Mouse (Mus musculus) common myeloid progenitor, adult 5-6 weeks (primary cell): ENCODE measurements around the gene Trp53bp2. TPM values are rescaled to one million over a fixed set of nuclear protein-coding genes. Genes with fewer than 3 reads are reported as not detected.

Experiments
- ATAC-seq: replicated peaks from 2 replicates; pipeline ENCODE4 v1.8.0; 2016; ENCODE audit warnings: low read depth, mild to moderate bottlenecking, moderate TSS enrichment, inconsistent platforms; ENCODE audit not compliant: poor library complexity, severe bottlenecking
- total RNA-seq: library from RNA; stranded (forward); fragments of 200-1000, 187-1606 nt; gene quantifications from 2 replicates; pipeline ENCODE4 v1.2.3, GENCODE M21; 2017

Gene Trp53bp2
- total RNA-seq, 1 experiment from 2014 or later, result 9.6 TPM

DNA sequence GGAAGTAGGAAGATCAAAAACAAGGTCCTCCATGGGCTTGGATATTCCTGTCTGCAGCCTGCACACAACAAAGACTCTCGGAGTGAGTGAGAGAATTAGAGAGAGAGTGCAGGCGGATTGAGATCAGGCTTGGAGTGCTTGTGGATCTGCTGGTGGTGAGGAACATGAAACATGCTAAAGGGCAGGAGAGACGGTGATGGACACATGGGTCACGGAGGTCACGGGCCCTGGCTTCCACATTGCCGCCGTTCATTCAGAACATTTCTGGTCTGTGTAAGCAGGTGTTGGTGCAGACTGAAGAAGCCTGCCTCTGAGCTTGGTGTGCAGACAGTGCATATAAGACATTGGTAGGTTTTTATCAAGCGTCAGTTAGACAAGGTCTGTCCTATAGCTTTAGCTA, 50.5 kb downstream of the Trp53bp2 start:
- no peak for ATAC-seq

DNA sequence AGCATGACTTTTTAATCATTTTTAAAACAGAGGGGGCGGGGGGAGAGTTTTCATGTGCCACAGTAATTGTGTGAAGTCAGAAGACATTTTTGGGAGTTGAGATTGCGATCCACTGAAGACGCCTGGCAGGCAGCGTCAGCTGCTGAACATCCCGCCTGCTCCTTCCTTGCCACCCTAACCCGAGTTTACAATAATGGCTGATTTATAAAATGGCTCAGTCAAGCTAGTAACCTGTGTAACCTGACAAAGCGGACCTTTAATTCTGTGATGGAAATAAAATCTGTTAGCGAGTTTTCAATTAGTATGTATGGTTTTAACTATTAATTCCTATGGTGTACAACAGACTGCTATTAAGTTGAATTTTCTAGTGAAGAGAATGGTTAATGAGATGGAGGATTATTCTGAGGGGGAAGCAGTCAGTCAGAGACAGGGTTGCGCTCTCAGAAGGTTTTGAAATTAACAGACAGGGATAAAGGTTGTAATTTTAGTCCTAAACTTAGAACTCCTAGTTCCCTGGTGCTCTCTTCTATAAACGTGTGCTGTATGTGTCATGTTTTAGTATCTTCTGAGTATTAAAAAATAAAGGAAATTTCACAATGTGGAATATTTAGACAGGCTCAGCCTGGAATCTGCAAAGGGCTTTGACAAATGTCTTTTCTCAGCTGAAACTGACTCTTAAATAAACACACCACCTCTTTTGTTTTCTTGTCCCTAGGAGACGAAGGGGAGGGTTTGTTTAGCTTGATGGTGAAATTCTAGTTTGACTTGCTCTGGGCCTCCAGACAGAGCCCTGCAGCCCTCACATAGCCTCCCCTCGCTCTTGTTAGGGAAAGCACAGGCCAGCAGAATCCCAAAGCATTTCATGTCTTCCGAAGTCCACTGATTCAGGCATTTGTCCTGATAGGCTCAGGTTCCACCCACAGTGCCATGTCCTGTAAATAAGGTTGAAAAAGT, 51.6 kb downstream of the Trp53bp2 start:
- no peak for ATAC-seq

DNA sequence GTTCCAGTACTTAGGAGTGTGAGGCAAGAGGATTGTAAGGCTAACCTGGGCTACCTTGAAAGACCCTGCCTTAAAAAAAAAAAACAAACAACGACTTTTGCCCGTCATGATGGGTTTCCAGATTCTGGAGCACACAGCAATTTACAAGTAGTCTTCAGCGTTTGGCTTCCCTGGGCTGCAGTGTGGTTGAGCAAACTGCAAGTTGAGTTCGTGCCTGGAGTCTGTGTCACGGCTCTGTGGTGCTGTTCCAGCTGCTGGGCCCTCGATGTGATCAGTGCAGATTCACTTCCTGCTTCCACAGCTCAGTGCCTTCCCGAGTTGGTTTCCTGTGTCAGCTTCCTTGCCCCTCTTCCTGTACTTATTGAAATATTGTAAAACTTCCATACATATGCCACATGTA, 52.3 kb downstream of the Trp53bp2 start:
- peak; percentile 66; the same call in 1 of the 2 replicates for ATAC-seq

DNA sequence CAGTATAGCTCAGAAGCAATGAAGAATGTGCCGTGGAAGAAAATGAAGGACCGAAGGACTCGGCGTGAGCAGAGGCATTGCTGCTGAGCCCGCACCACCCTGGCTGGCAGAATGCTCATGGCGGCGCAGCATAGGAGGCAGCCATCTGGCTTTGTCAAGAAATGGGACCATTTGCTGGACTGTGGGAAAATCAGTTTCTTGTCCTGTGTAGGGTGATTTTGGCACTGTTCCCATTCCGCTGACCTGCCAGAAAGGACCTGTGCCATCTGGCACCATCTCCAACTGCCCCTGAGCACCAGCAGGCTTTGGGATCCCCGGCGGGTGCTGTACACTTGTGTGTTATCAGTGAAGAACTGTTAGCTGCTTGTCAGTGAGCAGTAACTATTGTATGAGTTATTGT, 52.8 kb downstream of the Trp53bp2 start:
- no peak for ATAC-seq

DNA sequence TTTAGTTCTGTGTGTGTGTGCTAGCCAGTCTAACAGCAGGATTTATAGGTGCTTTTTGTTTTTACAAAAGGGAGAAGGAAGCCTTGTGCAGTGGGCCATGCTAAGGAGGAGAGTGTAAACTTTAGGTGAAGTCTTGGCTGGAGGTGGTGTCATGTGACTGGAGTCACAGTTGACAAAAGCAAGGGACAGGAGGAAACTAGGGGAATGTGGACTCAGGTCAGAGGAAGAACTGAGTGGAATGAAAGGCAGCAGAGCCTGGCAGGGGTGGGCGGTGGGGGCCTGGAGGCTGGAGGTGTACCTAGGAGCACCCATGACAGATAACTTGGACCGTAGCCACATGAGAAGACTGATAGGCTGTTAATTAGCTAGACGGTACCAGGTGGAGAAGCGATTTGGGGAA, 56.3 kb downstream of the Trp53bp2 start:
- no peak for ATAC-seq

DNA sequence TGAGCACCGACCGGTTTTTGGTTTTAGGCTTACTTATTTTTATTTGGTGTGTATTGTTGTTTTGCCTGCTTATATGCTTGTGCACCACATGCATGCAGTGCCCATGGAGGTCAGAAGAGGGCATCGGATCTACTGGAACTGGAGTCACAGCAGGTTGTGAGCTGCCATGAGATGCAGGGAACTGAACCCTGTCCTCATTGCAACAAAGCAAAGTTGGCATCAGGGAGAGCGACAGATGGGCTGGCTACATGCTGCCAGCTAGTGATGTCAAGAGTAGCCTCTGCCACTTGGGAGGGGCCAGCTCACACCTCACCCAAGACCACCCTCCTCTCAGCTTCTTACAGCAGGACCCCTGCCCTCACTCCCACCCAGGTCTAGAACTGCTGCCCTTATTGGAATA, 57.0 kb downstream of the Trp53bp2 start:
- no peak for ATAC-seq

DNA sequence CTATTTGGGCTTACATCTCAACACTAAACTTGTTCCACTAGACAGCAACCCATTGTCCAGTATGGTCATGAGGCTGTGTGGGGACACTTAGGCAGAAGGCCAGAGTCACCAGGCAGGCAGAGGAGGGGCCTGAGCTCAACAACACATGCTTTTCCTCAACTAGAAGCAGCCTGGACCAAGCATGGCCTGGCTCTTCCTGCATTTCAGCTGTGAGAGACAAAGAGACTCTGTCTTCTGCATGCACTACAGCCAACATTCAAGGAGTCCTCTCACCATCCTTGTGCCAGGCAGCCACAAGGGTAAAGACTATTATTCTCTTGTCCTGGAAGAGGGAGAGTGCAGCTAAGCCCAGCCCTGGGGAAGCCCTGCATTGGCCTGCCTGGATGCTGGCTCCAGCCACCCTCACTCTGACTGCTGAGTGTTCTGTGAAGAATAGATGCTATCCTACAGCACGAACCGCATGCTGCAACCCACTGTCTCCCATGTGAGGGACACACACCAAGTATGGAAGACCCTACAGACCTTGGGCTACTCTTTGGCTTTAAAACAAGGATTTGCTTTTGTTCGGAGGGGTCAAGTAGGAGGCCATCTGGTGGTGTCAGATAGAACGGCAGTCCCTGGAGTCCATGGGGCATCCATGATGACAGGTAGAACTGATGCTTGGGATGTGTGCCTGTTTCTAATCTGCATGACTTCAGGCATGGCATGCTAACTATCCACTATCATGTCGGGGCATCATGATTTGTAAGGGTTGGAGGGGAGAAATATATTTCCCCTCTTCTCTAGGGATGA, 66.2 kb downstream of the Trp53bp2 start:
- no peak for ATAC-seq

DNA sequence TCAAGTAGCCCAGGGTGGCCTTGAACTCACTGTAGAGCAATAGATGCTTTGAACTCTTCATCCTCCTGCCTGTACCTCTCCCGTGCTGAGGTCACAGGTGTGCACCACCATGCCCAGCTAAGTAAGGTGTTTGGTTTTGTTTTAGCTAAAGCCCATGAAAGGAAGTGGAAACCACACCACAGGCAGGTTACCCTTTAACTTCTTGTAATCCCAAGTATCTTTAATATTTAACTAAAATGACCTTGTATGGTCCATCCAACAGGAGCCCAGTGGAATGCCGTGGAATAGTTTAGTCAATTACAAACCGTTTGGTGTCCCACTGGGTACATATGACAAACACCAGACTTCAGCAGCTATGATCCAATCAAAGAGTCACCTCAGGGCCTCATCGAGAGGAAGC, 70.0 kb downstream of the Trp53bp2 start:
- no peak for ATAC-seq

DNA sequence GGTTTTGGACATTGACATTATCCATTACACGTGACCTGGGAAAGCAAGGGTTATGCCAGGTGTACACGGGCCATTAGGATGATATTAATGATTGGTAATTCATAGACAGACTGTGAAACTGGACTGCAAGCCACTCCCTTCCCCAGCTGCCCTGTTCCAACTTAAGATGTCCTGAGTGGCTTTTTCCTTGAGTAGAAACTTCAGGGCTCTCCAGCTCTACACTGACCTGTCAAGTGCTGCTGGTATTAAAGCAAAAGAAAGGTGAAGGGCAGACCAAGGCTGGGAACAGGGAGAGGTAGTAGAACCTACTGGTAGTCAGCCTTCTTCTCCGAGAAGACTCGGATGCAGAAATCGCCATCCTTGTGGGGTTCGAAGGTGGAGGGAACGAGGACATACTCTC, 72.2 kb downstream of the Trp53bp2 start:
- no peak for ATAC-seq

DNA sequence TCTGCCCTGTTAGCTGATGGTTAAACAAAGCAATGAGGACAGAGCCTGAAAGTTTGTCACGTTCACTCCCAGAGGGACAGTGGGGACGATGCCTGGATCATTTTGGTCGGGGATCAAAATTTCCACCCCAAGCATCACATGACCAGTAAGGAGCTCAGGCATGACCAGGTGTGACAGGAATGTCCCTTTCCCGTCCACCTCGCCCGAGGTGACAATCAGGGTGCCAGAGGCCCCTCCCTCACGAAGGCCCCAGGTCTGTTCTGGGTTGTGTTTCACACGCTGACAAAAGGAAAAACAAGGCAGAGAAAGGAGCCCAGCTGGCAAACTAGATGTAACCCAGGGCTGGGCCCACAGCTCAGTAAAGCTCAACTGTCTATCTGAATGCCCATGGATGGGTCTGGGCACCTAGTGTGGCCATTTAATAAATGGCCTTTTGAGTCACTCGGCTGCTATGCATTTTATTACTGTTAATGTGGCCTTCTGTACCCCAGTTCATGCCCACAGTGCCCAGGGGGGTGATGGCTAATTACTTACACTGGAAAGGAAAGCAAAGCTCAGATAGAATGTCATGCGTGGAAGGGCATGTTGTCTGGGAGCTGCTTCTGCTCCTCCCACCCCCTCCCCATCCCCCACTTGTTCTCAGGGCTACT, 72.8 kb downstream of the Trp53bp2 start:
- ATAC-seq, result no peak

DNA sequence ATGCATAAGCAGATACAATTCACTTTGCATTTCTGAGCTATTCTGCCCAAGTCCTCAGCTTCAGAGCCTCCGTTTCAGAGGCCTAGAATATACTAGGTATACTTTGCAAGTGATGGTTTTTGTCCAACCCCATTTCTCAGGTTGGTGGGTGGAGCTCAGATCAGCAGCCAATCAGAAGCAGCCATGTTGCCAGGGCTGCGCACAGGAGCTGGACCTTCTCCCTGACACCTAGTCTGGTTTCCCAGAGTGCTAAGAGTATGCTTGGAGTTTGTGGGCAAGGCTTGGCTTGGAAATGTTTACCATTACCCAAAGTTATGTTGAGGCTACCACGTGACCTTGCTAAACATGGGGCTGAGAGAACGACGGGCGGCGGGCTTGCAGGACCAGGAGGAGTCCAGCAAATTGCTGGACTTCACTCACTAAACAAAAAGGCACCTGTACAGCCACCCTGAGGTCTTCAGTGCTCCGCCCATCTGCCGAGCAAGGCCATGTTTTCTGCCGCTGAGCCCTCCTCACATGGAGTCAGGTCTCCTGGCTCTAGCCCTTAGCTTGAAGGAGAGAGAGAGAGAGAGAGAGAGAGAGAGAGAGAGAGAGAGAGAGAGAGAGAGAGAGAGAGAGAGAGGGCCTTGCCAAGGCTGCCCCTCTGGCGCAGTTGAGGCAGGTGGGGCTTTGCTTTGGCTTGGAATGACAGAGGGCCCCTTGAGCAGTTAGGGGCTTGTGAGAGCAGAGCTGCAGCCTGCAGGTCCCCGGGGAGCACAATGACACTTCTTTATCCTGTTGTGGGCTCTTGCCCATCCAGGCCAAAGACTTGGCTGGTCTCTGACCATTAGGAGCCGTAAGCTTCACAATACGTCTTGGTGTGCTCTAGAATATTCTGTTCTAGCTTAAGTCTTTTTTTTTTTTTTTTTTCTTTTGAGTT, 74.3 kb downstream of the Trp53bp2 start:
- ATAC-seq, result no peak

DNA sequence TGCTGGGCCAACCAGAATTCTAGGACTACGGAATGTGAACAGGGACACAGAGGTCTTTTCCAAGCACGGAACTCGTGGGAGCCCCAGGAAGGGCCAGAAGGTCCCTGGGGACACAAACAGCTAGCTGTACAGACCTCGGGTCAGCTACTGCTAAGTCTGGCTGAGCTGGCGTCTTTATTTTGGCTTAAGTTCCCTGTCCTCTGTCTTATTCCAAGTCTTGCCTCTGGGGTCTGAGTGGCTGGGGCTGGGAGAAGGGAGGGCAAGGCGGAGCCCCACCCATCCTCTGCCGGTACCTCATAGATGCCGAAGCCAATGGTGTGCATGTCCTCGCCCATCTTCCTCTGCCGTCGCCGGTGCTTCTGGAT, 74.9 kb downstream of the Trp53bp2 start:
- no peak for ATAC-seq

DNA sequence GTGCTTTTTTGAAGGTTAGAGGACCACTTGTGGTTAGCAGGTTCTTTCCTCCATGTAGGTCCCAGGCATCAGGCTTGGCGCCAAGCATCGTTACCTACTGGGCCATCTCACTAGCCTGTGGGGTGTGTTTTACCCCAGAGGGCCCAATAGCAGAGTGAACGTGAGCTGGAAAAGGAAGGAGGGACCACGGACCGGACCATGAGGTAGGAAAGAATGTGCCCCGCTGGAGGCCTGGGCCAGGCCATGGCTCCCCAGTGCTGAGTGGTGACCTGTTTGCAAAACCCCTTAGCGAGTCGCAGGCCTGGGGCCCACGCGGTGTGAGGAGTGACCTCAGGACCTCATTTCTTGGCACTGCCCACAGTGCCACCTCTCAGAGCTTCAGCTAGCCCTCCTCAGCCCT, 79.5 kb downstream of the Trp53bp2 start:
- no peak for ATAC-seq

DNA sequence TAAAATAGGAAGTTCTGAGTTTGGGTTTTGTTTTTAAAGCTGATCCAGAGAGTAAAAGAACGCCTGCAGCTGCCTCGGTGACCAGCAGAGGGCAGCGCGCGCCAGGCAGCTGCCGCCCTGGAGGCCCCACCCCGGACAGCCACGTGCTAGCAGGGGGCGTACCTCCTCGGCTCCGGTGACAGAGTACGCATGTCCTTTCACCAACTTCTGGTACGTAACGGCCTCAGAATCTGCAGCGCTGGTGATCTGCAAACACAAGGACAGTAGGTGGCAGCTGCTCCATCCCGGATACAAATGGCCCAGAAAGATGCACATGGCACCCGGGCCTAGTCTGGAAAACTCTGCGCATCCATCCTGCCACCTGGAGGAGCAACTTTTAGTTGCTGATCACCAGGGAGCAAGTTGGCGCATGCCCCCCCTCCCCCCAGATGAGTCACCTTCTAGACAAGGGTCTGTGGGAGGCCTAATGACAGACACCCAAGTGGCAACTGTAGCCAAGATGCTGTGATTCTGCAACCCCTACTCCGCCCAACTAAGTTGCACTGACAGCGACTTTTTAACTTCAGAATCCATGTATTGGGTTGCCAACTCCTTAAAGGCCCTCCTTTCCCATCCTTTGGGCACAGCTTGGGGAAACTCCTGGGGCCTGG, 81.0 kb downstream of the Trp53bp2 start:
- peak; percentile 99 for ATAC-seq

DNA sequence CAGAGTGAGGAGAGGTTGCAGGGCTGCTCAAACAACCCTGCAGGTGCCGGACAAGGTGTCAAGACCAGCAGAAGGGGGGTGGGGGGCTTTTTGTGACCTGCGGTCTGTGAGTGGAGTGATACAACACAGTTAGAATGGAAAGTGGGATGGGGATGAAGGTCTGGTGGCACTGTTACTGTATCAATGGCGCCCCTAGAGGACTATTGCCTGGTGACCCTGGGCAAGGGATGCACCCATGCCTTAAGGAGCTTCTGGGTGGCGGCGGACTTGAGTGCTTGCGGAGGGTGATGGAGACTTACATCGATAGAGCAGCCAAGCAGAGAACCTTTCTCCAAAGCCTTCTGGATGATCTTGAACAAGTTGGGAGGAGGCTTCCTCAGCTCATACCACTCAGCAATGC, 81.6 kb downstream of the Trp53bp2 start:
- ATAC-seq, result peak; percentile 35; the same call in 1 of the 2 replicates

DNA sequence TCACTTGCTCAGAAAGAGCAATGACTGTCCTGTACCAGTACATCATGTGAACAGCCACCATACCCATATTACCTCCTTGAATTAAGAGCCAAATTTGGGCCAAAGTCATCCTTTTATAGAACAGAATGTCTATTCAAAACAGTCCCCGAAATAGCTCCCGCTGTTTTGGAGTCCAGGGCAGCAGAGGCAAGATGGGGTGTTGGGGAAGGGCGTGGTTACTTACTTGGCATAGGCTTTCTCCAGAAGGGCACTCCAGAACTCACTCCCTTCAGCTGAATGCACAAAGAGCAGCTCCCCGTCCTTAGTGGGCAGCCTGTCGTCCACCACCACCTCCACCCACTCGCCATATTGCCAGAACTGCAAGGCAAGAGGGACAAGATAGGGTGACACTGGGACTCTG, 82.9 kb downstream of the Trp53bp2 start:
- no peak for ATAC-seq

DNA sequence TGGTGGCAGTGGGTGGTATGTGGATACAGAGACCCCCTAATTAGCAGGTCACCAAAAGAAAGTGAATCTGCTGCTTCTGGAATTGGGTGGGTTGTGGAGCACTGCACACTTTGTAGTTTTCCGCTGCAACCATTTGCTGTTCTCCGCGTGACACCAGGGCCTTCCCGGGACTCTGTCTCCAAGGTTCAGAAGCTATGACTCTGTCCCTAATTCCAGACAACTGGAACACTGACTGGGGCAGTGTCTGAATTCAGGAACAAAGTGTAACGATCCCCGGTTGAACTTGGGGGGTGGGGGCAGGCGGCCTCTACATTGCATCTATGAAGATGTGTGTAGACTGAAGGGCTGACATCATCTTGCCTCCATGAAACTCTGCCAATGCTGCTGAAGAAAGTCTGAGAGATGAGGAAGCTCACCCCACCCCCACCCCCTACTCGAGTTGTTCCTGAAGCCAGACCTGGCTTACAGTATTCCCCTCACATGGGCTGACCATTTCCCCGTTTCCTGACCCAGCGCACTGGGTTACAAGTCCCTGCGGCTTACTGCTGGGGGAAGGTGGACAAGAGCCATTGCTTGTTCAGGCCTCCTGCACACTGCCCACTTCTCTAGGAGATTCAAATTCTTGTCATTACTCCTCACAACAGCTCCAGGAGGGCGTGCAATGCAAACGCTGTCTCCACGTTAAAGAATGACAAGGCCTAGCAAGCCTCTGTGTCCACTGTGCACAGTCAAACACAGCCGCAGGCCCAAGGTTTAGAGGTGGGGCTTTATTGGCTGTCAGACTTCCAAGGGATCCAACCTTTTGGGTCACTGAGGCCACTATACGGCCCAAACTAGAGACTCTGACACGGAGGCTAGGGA, 85.5 kb downstream of the Trp53bp2 start:
- ATAC-seq, result no peak

DNA sequence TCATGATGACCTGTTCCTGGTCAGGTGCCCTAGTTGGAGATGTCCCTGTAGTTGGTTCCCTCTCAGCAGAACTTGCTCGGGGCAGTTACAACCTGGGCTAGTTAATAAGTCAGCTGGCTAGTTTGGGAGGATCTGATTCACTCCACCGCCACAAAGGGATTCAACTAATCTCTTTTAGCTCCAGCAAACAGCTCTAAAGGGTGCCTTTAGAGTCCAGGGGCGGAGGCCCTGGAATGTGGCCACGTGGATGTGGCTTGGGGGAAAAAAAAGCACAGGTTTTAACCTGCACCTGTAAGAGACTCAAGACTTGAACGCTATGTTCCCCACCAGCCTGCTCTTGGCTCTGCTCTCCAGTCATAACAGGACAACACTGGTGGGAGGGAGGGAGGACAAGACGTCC, 87.7 kb downstream of the Trp53bp2 start:
- ATAC-seq, result no peak
